Mouse (Mus musculus) spleen, postnatal 10 days (tissue): Measurements from ENCODE around the gene Bcl2l2.

Experiments used
- DNase-seq, 2 experiments: peaks; one replicate each; pipeline ENCODE4 v3.0.0; 2021 to 2022; ENCODE audit warnings: low spot score in 2 of 2

The Bcl2l2 gene

GRCm38 (mm10) chr14:54883154-54884021 lies at the start of gene Bcl2l2, which contains the start of gene Gm20521:
Gene Bcl2l2 (plus strand): TSS chr14:54883377.
Gene Gm20521 (plus strand): TSS chr14:54883441.
- DNase-seq: peak; percentile 26 to 71

GRCm38 (mm10) chr14:54843461-54843860 lies 39.7 kb upstream of the Bcl2l2 start:
- DNase-seq: no peak

- DNase-seq: no peak
These were observed 27.5 kb upstream of the Bcl2l2 start for GRCm38 (mm10) chr14:54855726-54856125.

- no peak for DNase-seq
These were observed 26.5 kb upstream of the Bcl2l2 start for GRCm38 (mm10) chr14:54856703-54857102.

GRCm38 (mm10) chr14:54857891-54858290 lies 25.3 kb upstream of the Bcl2l2 start:
- DNase-seq: no peak

GRCm38 (mm10) chr14:54860511-54860910 lies 22.7 kb upstream of the Bcl2l2 start:
- DNase-seq: peak; percentile 41 to 76

GRCm38 (mm10) chr14:54863501-54864312 lies 19.5 kb upstream of the Bcl2l2 start:
- peak; percentile 76 to 90 for DNase-seq

- DNase-seq: peak in 1 of 2 experiments; percentile 31
These were observed 18.7 kb upstream of the Bcl2l2 start for GRCm38 (mm10) chr14:54864313-54865036.

- DNase-seq: no peak
These were observed 17.6 kb upstream of the Bcl2l2 start for GRCm38 (mm10) chr14:54865626-54866025.

GRCm38 (mm10) chr14:54866268-54866667 lies 16.9 kb upstream of the Bcl2l2 start:
- no peak for DNase-seq

- peak; percentile 34 to 68 for DNase-seq
These were observed 16.2 kb upstream of the Bcl2l2 start for GRCm38 (mm10) chr14:54866936-54867335.

GRCm38 (mm10) chr14:54868026-54868425 lies 15.2 kb upstream of the Bcl2l2 start:
- DNase-seq: no peak

GRCm38 (mm10) chr14:54870861-54871260 lies 12.3 kb upstream of the Bcl2l2 start, which contains the start of gene Homez:
Gene Homez (minus strand): TSS chr14:54870961.
- DNase-seq: no peak

GRCm38 (mm10) chr14:54874165-54874564 lies 9.0 kb upstream of the Bcl2l2 start:
- DNase-seq: no peak

- no peak for DNase-seq
These were observed 7.2 kb upstream of the Bcl2l2 start for GRCm38 (mm10) chr14:54875844-54876538.

- peak; percentile 75 to 85 for DNase-seq
These were observed 6.6 kb upstream of the Bcl2l2 start for GRCm38 (mm10) chr14:54876539-54877047.

GRCm38 (mm10) chr14:54877048-54877715 lies 6.0 kb upstream of the Bcl2l2 start, which contains the start of gene Ppp1r3e:
Gene Ppp1r3e (minus strand): TSS chr14:54877550.
- peak; percentile 55 to 65 for DNase-seq

GRCm38 (mm10) chr14:54884022-54884712 lies 990 bp downstream of the Bcl2l2 start:
- DNase-seq: no peak

GRCm38 (mm10) chr14:54885309-54885708 lies 2.1 kb downstream of the Bcl2l2 start:
- DNase-seq: no peak

GRCm38 (mm10) chr14:54892200-54892599 lies 9.0 kb downstream of the Bcl2l2 start, which contains the start of gene Pabpn1:
Gene Pabpn1 (plus strand): TSS chr14:54892500.
- no peak for DNase-seq
